Mouse (Mus musculus): ENCODE measurements at regions not wholly inside any gene's neighbourhood (a gene's known extent, or its start where the extent isn't known, plus 50 kb on each side); places are given as distances from the start of the nearest gene placed in this dataset. TPM values are rescaled to one million over a fixed set of nuclear protein-coding genes. Genes with fewer than 3 reads are reported as not detected.

GRCm38 (mm10) chr3:137810123-137810522, 54.2 kb upstream of the H2afz start:
- H3K36me3 ChIP-seq (ENCODE audit: control insufficient read depth, insufficient read depth) = no peaks in the 10 kb centered on the region
- H3K9ac ChIP-seq (ENCODE audit: low read depth, low read length) = no peak overlapping the region
- no peak overlapping the region for H3K4me2 ChIP-seq (ENCODE audit: low read depth, low read length)
- H3K4me3 ChIP-seq (ENCODE audit: low read depth, low read length) = no peak overlapping the region
- H3K27ac ChIP-seq (ENCODE audit: low read length) = no peak overlapping the region
- H3K9me3 ChIP-seq (replicated peaks; ENCODE audit: control insufficient read depth, low read length) = no peaks in the 10 kb centered on the region
- 27% methylated on average over 3 of the region's 3 CpGs for WGBS (ENCODE audit: insufficient replicate concordance)
- H3K4me1 ChIP-seq (ENCODE audit: control insufficient read depth, low read depth, low read length) = no peaks in the 10 kb centered on the region; the same call in 1 of the 2 replicates
- H3K27me3 ChIP-seq (ENCODE audit: control insufficient read depth, insufficient read depth, low read depth, low read length) = no peaks in the 10 kb centered on the region
- ATAC-seq (ENCODE audit: low read depth) = no peak

Small RNA genes in the stretch of these regions (microRNA-seq; reads per million reads assigned to microRNA genes)
- gene Mir6380 = not detected

All from liver, embryonic 16.5 days (tissue).